Mouse (Mus musculus) c-Kit-positive CD71-negative TER-119-negative erythroid progenitor cells, embryonic 14.5 days (primary cell): ENCODE data around the gene Ccdc162.

ENCODE experiments used
- DNase-seq: peaks from one replicate; pipeline ENCODE4 v3.0.0-alpha.2; 2013; ENCODE audit warnings: low read depth

Ccdc162 gene

GRCm38 (mm10) chr10:41575451-41576327 lies 140.7 kb downstream of the Ccdc162 start:
- no peak for DNase-seq

GRCm38 (mm10) chr10:41573190-41573589 lies 143.2 kb downstream of the Ccdc162 start:
- peak; percentile 50 for DNase-seq

GRCm38 (mm10) chr10:41572274-41572673 lies 144.2 kb downstream of the Ccdc162 start:
- no peak for DNase-seq

- no peak for DNase-seq
Measured at GRCm38 (mm10) chr10:41571065-41571464, 145.4 kb downstream of the Ccdc162 start.

- DNase-seq: no peak
Measured at GRCm38 (mm10) chr10:41568306-41568705, 148.1 kb downstream of the Ccdc162 start.

GRCm38 (mm10) chr10:41565141-41565540 lies 151.3 kb downstream of the Ccdc162 start:
- peak; percentile 34 for DNase-seq

- DNase-seq: no peak
Measured at GRCm38 (mm10) chr10:41561701-41562395, 154.6 kb downstream of the Ccdc162 start.

GRCm38 (mm10) chr10:41558401-41558800 lies 158.0 kb downstream of the Ccdc162 start:
- DNase-seq: no peak

GRCm38 (mm10) chr10:41555081-41555480 lies 161.4 kb downstream of the Ccdc162 start:
- DNase-seq: no peak

GRCm38 (mm10) chr10:41553711-41554110 lies 162.7 kb downstream of the Ccdc162 start:
- no peak for DNase-seq

GRCm38 (mm10) chr10:41552847-41553589 lies 163.4 kb downstream of the Ccdc162 start:
- no peak for DNase-seq

GRCm38 (mm10) chr10:41552319-41552718 lies 164.1 kb downstream of the Ccdc162 start:
- DNase-seq: no peak

- DNase-seq: no peak
Measured at GRCm38 (mm10) chr10:41550711-41551110, 165.7 kb downstream of the Ccdc162 start.

- no peak for DNase-seq
Measured at GRCm38 (mm10) chr10:41546396-41547165, 169.9 kb downstream of the Ccdc162 start.

GRCm38 (mm10) chr10:41545224-41545755 lies 171.1 kb downstream of the Ccdc162 start:
- DNase-seq: no peak

GRCm38 (mm10) chr10:41544481-41545190 lies 171.8 kb downstream of the Ccdc162 start:
- DNase-seq: no peak

GRCm38 (mm10) chr10:41543844-41544243 lies 172.6 kb downstream of the Ccdc162 start:
- DNase-seq: no peak

GRCm38 (mm10) chr10:41543439-41543838 lies 173.0 kb downstream of the Ccdc162 start:
- no peak for DNase-seq

- DNase-seq: no peak
Measured at GRCm38 (mm10) chr10:41542057-41542456, 174.4 kb downstream of the Ccdc162 start.

GRCm38 (mm10) chr10:41538986-41539385 lies 177.4 kb downstream of the Ccdc162 start:
- no peak for DNase-seq

GRCm38 (mm10) chr10:41537983-41538330 lies 178.5 kb downstream of the Ccdc162 start:
- no peak for DNase-seq
